Mouse (Mus musculus): ENCODE measurements around the gene Cdc16. TPM values are rescaled to one million over a fixed set of nuclear protein-coding genes. Genes with fewer than 3 reads are reported as not detected.
"Not testable (repeated sequence)": the region's sequence is repeated elsewhere in the genome, so short reads cannot be mapped to it uniquely, and the experiment has no call there.

Cdc16 gene
- 10 to 100 TPM; 26.9 to 33.7 TPM for total RNA-seq (2021)
- long read RNA-seq, experiment 1, transcript Cdc16-201 (18 exons, 2,301 nt), result major isoform, 76 of 92 reads
- long read RNA-seq, experiment 1, partial matches to known transcripts, result 3 of 92 reads
- long read RNA-seq, experiment 1, other reads (novel, unspliced or antisense), result 12 of 92 reads
- long read RNA-seq, experiment 2, transcript Cdc16-201 (18 exons, 2,301 nt), result major isoform, 88 of 91 reads
- long read RNA-seq, experiment 2, partial matches to known transcripts, result 1 of 91 reads
- long read RNA-seq, experiment 2, other reads (novel, unspliced or antisense), result 2 of 91 reads

DNA sequence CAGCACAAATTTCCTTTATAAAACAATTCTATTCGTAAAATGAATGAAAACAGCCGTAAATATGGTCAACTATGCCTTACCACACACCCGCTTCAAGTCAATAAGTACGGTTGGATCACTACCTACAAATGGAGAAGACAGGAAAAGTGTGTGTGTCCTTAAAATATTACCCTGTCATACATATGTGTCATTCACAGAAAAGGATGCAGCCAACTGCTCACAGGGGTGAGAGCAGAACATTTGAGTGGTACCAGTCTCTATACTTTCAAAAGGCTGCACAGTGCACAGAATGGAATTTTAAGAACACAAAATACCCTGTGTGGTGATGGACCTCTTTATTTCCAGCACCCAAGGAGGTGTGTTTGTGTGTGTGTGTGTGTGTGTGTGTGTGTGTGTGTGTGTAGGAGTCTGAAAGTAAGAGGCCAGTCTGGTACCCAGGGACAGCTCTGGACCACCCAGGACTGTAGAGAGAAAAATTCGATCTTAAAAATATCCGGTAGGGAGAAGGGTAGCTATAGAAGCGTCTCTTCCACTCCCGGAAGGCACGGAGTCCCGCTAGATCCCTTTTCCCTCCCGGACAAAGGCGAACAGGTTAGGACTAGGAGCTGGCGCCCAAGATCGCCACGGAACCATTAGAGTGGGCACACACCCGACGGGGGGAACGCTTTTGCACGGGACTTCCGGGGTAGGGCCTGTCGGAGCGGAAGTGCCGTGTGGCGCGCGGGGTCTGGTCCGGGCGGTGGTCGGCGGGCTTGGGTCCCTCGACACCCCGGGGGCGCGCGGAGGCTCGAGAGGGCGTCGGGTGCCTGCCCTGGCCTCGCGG, at the start of gene Cdc16:
Cdc16 (plus strand) TSS at position 695 of the 823 bp plus-strand sequence.
- peak within 1 kb of the TSS; percentile 95 for H3K27ac ChIP-seq
- H3K4me3 ChIP-seq, result peak within 1 kb of the TSS; percentile 85
- peak; percentile 93 for DNase-seq
- intact Hi-C loops (cut with DNase I), result no loop called here
- 0 out of 2 replicates have a peak, but pooled peaks have one; percentile 6 for TF ChIP-seq CTCF (IDR thresholded peaks at IDR 0.05)

DNA sequence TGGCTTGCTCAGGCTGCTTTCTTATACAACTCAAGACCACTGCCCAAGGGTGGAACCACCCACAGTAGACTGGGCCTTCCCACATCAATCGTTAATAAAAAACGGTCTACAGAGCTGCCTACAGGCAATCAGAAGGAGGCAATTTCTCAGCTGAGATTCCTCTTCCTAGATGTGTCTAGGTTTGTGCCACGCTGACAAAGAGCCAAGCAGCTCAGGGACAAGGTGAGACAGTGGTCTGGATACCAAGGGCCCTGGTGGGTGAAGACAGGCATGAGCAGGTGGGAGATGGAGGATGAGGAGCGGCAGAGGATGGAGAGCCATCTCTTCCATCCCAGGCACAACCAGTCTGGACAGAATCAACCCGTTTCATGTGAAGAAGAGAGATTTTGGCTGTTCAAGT, 49.0 kb upstream of the Cdc16 start:
- TF ChIP-seq CTCF (IDR thresholded peaks at IDR 0.05), result no peak
- Histone ChIP-seq H3K27ac (no peak overlapping the region), H3K4me3 (no peak overlapping the region)
- no peak for DNase-seq
- intact Hi-C loops (cut with DNase I), result no loop called here

DNA sequence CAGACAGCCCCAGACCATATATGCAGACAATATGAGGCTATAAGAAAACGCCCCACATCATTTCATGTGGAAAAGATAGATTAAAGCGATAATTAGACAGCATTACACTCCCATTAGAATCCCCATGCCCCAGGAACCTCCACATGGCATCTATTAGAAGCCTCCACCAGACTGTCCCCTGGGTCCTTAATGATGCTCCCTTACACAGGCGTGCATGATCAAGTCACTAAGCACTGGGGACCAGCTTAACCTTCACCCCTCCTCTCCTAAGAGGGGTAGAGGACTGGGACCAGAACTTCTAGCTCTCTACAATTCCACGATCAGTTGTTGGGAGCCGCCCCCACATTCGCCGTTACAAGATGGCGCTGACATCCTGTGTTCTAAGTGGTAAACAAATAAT, 38.5 kb upstream of the Cdc16 start:
- no peak for DNase-seq
- intact Hi-C loops (cut with DNase I), result no loop called here
- Histone ChIP-seq H3K27ac (no peak overlapping the region), H3K4me3 (no peak overlapping the region)
- TF ChIP-seq CTCF (IDR thresholded peaks at IDR 0.05), result no peak

DNA sequence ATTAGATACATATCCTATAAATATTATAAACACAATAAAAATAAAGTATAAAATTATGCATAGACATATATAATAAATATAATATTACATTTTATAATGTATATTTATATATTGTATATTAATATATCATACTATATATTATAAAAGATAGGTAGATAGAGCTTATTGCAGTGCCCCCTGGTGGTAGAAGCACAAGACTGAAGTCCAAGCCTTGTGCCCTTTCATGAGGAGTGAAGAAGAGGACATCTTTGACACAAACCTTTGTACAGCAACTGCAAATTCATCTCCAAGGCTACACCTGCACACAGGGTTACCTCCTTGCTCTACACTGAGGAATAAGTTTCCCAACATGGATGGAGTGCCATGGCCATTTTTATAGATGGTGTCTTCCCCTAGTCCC, 31.8 kb upstream of the Cdc16 start:
- Histone ChIP-seq H3K4me3 (no peak overlapping the region), H3K27ac (no peak overlapping the region)
- intact Hi-C loops (cut with DNase I), result loop anchor here (5.0 kb wide), 2 partner anchors 123 to 173 kb away; no protein-coding TSS in a partner anchor
- DNase-seq, result peak; percentile 36
- peak; percentile 83 for TF ChIP-seq CTCF (IDR thresholded peaks at IDR 0.05)

DNA sequence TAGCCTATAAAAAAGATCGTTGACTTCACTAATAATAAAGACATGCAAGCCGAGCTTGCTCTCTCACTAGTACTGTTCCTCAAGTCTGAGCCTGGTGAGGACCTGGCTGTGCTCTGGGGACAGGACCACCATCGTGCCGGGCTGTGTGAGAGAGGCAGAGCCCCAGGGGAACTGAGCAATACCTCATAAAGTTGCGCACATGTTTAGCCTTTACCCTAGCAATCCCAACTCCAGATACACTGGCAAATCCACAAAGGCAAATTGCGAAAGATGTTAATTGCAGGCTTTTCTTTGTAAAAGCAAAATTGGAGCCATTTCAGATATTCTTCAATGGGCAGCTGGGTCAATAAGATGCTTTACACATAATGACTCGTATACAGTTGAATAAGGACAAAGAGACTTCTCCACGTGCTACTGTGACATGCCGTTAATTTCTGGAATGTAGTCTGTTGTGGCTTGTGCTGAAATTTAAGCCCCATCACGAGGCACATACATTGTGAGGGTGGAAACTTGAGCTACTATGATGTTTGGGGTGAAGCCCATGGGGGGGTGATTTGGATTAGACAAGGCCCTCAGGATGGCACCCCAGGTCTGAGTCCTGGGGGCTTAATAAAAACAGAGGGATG, 29.9 kb upstream of the Cdc16 start:
- no peak overlapping the region for H3K4me3 ChIP-seq
- TF ChIP-seq CTCF (IDR thresholded peaks at IDR 0.05), result no peak
- intact Hi-C loops (cut with DNase I), result loop anchor here (5.0 kb wide), 2 partner anchors 125 to 175 kb away; no protein-coding TSS in a partner anchor
- H3K27ac ChIP-seq, result no peak overlapping the region
- DNase-seq, result no peak

DNA sequence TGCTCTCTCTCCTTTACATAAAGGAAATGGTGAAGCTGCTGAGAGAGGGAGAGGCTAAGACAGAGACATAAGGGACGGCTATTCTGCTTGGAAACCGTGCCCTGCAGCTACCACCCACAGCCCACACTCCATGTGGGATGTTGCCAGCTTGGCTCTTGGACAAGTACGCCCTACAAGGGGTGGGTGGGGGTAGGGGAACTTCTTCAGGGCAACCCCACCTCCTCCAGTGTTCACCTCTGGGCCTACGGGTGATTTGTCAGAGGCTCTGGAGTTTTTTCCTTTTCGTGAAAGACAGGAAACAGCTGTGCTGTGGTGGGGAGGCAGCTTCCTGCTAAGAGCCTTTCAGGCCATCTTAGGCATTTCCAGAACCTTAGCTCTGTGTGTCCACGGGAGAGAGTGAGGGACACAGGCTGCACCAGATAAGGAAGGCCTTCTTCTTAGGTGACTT, 17.1 kb upstream of the Cdc16 start:
- intact Hi-C loops (cut with DNase I), result no loop called here
- Histone ChIP-seq H3K4me3 (no peak overlapping the region), H3K27ac (peak overlapping the region; percentile 62)
- peak; percentile 32 for DNase-seq
- no peak for TF ChIP-seq CTCF (IDR thresholded peaks at IDR 0.05)

DNA sequence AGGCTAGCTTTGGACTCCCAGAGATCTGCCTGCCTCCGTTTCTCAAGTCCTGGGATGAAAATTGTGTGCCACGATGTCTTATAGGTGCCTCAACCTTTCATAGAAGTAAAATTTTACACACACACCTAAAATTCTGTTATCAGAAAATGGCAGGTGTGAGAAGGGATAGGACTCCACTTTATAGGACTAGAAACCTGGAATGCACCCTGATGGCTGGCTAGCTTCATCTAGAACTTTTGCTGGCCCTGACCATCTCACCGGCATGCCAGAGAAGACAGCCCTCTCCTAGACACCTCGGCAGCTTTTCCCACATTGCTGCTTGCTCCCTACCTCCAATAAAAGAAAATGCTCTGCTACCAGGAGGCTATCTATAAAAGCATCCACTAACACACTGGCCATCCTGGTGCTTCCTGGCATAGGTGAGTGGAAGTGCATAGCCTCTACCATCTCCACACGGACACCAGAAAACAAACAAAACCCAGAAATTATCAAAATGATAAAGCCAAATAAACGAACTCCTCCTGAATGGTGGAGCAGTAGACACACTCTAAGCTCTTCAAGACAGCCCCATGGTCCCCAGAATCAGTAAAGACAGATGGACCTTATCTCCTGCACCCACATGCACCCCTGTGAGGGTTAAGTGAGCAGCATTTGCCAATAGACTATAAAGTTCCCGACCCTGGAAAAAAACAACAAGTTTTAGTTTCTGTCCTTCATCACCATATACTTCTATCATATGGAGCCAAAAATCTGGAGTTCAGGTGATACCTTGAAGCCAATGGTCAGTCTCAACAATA, 16.5 kb upstream of the Cdc16 start:
- H3K27ac ChIP-seq, result peak overlapping the region; percentile 62
- no peak overlapping the region for H3K4me3 ChIP-seq
- no peak for DNase-seq
- TF ChIP-seq CTCF (IDR thresholded peaks at IDR 0.05), result no peak
- intact Hi-C loops (cut with DNase I), result no loop called here

DNA sequence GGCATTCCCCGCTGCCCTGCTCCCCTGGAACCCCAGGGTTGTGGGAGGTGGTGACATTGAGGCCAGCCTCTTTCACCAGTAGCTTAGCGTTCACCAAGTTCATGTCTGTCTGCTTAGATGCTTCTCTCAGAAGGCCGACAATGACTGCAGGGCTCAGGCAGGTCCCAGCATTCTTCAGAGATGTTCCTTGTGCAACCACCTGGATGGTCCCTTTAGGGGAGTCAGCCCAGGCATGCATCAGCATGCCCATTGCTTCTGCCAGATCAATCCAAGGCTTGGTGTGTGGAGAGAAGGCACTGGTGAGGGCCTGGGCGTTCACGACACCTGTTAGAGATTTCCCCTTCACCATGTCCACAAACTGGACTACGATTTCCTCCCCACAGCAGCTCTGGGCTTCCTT, 11.3 kb upstream of the Cdc16 start:
- DNase-seq; H3K27ac ChIP-seq; H3K4me3 ChIP-seq; intact Hi-C loops (cut with DNase I): not testable (repeated sequence)

DNA sequence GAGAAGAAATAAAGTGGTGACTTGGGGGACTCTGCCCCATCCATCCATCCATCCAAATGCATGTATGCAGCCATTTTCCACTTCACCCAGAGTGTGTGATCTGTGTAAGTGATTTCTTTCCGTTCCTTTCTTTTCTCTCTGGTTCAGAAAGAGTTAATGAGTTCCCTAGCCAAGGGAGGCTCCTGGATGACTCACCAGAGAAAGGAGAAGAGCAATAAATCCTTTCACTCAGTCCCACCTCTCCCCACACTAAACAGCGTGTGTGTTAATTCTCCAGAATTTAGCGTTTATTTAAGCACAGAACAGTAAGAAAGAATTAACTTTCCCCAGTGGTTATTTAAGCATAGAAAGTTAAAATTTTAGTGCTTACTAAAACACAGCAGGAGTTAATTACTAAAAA, 9.8 kb upstream of the Cdc16 start:
- DNase-seq, result no peak
- intact Hi-C loops (cut with DNase I), result no loop called here
- TF ChIP-seq CTCF (IDR thresholded peaks at IDR 0.05), result no peak
- Histone ChIP-seq H3K4me3 (no peak overlapping the region), H3K27ac (no peak overlapping the region)

DNA sequence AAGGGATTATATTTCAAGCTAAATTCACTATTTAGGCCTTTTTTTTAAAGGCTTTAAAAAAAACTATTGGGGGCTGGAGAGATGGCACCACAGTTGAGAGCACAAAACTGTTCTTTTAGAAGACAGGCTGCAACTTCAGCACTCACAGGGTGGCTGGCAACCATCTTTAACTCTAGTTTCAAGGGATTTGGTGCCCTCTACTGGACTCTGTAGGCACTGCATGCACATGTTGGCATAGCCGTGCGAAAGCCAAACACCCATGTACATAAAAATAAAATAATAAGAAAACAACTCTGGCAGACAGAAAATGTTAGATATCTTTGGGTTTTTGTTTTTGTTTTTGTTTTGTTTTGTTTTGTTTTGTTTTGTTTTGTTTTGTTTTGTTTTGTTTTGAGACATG, 3.8 kb upstream of the Cdc16 start:
- Histone ChIP-seq H3K27ac (no peak overlapping the region), H3K4me3 (no peak overlapping the region)
- intact Hi-C loops (cut with DNase I), result loop anchor here (1.0 to 2.0 kb wide), 3 partner anchors 202 to 341 kb away; no protein-coding TSS in a partner anchor
- peak; percentile 93 for TF ChIP-seq CTCF (IDR thresholded peaks at IDR 0.05)
- DNase-seq, result peak; percentile 85

DNA sequence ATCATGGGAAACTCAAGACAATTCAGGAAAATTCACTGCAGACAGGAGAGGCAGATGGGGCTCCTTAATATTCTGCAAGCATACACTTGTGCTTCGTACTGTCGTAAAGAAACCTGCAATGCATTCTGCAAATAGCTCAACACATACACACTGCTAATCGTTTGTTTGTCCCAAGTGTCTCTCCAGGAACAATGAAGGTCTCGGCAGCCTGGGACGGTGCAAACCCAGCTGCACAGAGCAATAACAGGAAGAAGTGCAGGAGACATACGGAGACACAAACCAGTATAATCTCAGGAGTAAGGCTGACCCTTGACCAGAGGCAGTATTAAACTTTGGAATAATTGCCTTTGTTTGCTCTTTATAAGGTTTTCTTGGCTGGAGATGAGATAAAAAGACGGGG, 996 bp upstream of the Cdc16 start:
- no peak for TF ChIP-seq CTCF (IDR thresholded peaks at IDR 0.05)
- Histone ChIP-seq H3K4me3 (no peak overlapping the region; the same call in 1 of the 2 replicates), H3K27ac (no peak overlapping the region)
- no peak for DNase-seq
- intact Hi-C loops (cut with DNase I), result no loop called here
